Mouse (Mus musculus) testis, adult 2 months (tissue): ENCODE data around the gene Il25.

ENCODE experiments used
- CTCF ChIP-seq: fragments of 200-500 bp; IDR thresholded peaks from 2 replicates; pipeline ENCODE4 v1.5.1; 2012; ENCODE audit warnings: low read depth, mild to moderate bottlenecking, inconsistent platforms, low read length, moderate library complexity; ENCODE audit not compliant: control insufficient read depth, insufficient read depth, insufficient replicate concordance
- POLR2A ChIP-seq: fragments of 200-500 bp; IDR thresholded peaks from 2 replicates; pipeline ENCODE4 v1.6.1; 2012; ENCODE audit warnings: low read depth, mild to moderate bottlenecking, inconsistent platforms, low read length, moderate library complexity; ENCODE audit not compliant: control insufficient read depth

DNA sequence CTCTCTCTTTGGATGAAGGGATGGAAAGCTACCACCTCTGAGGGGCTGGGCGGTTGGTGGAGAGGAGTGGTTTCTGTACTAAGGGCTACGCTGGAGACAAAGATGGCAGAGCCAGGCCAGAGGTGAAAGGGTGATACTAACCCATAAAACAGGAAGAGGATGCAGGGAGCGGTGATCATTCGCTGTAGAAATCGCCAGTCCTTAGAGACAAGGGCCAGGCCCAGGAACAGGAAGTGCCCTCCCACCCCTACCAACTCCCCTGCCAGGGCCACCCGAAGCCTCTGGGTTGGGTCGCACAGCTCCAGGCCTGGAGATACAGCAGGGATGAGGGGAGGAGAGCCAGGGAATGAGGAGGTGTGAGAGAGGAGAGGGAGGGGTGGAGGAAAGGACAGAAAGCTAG lies 23.8 kb upstream of the Il25 start:
- no peak for TF ChIP-seq POLR2A
- TF ChIP-seq CTCF, result no peak
